Mouse (Mus musculus) thymus, postnatal 14 days (tissue): Measurements from ENCODE around the gene Olfr868.

Experiments used
- DNase-seq: peaks from one replicate; pipeline ENCODE4 v3.0.0; 2021

The Olfr868 gene

DNA sequence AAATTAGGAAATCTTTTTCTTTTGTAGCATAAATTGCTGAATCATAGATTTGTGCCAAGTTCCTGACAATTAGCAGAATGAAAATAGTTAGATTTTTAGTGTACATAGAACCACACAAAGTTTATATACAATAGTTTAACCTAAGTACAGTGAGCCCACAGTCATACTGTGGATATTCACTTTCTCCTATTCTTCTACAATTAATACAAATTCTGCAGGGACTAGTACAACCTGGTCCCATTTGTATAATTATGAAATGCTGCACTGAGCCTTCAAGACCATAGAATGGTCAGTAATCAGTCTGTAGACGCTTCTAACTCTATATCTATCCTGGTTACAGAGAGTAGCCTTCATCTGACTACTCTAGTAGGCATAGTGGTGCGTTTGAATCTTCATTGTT lies at the start of gene Olfr868:
Gene Olfr868, plus strand, starts transcription at position 301 of the 400 bp plus-strand sequence.
- DNase-seq = no peak

DNA sequence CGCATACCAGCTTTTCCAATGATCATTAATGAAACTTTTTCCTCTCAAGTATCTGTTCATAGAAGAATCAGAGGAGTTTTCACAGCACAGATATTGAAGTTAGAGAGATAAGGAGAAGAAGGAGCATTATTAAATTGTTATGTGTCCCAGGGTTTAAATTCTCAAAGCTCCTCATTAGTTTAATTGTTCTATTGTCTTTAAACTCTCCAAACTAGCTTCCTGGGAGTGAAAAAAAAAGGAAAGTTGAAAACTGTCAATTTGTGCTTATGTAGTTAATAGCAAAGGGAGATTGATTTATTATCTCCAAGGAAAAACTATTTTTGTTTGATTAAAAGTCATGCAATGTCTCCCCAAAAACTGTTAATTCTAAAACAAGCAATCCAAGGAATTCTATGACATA lies 41.0 kb upstream of the Olfr868 start, which contains the start of gene Olfr867:
Gene Olfr867, minus strand, starts transcription at position 101 of the 400 bp plus-strand sequence.
- DNase-seq = no peak

DNA sequence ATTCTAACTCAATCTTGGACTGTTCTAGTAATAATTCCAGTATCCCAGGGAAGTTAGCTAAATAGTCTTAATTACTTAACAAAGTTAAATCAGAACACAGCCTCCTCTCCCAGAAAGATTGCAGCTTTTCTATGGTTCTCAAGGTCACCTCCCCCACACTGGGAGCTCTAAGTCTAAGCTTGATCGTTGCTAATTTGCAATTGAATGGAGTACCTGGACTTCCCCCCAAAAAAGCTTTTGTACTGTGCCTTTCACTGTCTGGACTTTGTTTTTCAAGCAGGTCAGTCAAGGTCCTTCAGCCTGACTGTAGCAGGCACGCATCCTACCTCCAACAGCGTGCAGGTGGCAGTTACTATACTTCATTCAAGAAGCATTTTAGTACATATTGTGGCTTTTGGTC lies 28.2 kb upstream of the Olfr868 start:
- no peak for DNase-seq

DNA sequence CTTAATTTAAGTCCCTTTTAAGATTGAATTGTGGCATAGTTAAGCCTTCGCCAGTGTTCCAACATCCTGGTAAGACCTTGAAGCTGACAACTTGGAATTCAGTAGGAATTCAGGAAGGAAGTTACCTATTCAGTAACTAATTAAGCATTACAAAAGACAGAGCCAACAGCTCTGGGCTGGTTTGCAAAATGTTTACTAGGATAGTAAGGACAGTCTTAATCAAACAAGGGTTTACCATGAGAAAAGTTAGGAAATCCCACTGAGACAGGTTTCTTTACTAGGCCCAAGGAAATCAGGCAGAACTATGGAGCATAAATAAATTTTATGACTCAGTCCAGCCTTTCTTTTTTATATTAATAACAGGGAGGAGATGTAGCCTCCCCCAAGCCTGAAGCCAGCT lies 27.1 kb upstream of the Olfr868 start:
- no peak for DNase-seq

DNA sequence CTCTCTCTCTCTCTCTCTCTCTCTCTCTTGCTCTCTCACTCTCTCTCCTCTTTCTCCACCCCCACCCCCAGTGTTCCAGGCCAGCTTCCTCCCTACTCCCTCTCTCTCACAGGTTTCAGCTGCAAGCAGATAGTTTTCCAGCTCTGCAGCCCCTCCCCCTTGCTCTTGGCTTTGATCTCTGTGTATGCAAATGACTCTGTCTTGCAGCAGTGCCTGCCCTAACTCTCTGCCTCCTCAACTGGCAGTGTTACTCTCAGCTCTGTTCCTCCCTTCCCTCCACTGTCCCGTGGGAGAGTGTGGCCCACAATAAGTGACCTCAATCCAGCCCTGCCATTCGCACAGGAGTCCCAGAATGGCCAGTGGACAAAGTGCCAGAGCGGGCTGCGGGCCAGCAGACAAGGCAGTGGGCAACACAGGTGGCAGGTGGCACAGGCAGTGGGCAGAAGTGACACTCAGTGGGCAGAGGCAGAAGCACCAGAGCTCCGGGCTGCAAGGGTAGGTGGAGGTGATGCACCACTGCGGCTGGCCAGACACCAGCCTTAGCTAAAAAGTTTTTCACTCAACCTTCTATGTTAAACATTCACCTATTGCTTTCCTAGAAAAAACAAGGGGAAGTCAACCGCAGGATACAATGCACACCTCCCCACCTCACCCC lies 24.8 kb upstream of the Olfr868 start:
- DNase-seq = no peak

DNA sequence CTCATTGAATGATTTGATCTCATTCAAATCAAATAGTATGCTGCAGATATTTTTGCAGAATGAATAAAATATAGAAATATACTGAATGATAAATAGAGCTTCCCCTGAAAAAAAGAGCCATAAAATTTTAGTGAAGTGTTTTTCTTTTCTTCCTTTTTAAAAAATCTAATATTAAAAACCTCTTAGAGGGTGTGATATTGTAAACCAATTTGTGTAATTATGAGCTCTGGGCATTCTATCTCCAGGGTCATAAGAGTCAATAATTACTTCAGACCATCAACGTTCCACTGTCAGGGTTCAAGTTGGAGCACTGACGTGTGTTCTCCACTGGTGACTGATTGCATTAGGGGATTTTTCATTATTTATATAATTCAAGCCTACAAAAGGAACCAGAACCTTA lies 30.3 kb downstream of the Olfr868 start, which contains the start of gene Olfr869:
Gene Olfr869, plus strand, starts transcription at position 301 of the 400 bp plus-strand sequence.
- no peak for DNase-seq

DNA sequence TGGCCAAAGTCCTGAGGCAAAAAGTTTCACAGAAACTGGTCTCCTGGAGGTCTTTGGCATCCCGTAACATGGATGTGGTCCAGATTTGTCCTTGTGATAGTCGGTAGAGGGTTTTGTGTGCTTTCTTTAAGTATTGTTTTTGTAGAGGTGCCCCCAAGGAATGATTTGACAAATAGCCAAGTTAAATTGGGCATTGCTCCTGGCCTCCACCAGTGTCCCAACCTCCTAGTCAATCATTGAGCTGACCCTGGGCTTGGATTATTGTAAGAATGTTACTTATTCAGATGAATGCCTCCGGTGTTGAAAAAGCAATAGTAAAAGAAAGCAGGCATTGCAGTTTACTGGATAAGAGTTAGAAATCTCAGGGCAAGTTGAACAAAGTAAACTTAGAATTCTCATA lies 51.3 kb downstream of the Olfr868 start:
- DNase-seq = no peak
